Mouse (Mus musculus): Measurements from ENCODE around the gene Iqgap2. TPM values are rescaled to one million over a fixed set of nuclear protein-coding genes. Genes with fewer than 3 reads are reported as not detected.
A peak's percentile ranks its signal among the peaks of the same experiment; 100 is the strongest.

The Iqgap2 gene
- total RNA-seq, 2 experiments from 2014 or later = 149 to 229 TPM

DNA sequence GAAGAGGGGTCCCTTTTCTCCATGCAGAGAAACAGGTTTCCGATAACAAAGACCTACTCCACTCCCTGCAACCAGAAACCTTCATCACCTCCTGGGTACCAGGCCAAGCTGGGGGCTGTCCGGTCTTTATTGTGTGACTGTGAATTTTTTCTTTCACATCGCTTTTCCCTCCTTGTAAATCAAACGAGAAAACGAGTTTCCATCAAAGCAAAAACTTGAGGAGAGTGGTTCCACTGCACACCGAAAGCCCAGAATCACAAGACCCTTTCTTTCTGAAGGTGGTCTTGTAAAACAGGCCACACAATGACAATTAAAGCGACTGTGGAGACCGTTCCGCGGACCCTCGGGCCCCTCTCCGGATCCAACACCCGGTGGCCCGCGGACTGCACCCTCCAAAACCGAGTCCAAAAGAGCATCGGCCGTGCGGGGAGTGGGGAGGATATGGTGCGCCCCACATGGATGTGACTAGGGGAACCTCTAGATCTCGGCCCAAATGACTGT lies 274.0 kb downstream of the Iqgap2 start:
- peak in 1 of 2 experiments; percentile 27 for DNase-seq

DNA sequence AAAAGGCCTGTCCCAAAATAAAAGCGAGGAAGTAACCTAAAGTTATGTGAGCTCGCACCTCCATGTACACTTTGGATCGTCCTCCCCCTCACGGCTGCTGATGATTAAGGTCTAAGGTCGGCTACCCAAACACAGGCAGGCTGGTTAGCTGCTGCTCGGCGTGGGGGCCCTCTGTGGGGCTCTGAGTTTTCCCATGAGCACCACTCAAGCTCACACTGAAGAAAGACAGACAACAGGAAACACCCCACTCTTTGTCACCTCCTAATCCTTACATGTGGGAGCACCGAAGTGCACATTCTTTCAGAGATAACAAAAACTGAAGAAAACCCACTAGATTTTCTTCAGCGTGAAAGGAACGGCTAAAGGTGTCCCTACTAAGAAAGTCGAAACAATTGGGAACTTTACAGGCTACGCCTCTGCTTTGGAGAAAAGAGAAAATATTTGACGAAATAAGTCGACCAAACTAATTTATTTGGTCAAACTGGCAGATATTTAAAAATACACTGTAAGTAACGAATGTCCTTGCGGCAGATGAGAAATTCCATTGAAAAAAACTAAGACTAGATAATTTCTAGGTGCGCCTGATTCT lies 274.5 kb downstream of the Iqgap2 start:
- DNase-seq = peak in 1 of 2 experiments; percentile 33

DNA sequence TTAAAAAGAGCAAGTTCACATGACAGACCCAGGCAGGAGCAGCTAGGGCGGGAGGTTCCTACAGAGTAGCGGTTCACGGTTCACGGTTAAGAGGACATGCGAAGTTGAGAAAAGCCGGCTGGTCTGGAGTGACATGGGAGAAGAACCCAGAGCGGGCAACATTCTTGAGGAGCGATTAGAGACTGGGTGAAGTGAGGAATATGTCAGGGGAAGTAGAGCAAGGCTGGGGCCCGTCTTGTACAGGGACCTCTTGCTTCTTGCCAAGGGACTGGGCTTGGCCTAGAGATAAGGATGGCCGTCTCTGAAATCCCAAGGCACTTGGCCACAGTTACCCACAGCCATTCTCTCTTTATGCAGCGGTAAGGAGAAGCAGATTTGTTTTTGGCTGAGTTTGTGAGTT lies 275.2 kb downstream of the Iqgap2 start:
- no peak for DNase-seq

DNA sequence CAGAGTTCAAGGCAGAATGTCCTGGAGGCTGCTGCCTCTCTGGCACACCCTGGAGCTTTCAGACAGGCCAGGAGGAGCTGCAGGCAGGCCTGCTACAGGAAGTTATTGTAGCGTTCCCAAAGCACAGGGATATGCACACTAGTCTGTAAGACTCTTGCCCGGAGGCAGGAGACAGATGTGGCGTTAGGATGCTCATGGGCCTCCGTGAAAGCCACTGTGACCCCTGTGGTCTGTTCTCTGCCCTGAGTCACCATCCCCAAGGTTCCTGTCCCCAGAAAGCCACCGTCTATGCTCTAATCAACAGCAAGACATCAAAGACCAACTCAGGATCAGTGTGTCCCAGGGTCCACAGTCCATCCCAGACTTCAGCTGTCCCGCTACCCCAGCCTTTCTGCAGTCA lies 277.0 kb downstream of the Iqgap2 start:
- peak in 1 of 2 experiments; percentile 34 for DNase-seq

DNA sequence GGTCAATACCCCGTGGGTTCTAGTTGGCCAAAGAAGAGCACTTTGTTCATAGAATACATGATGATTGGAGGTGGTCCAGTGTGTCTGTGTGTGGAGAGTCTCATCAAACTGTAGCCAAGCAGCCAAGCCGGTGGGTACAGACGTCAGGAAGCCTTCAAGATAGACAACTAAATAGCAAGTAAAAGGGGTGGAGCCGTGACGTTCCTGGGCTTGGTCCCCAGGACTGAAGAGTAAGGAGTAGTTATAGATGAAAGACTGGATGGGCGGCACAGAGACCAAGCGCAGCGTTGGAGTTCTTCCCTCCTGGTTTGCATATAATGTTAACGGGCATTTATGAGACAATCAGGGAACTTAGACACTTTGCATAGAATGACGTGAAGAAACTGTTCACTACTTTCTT lies 279.5 kb downstream of the Iqgap2 start:
- no peak for DNase-seq

DNA sequence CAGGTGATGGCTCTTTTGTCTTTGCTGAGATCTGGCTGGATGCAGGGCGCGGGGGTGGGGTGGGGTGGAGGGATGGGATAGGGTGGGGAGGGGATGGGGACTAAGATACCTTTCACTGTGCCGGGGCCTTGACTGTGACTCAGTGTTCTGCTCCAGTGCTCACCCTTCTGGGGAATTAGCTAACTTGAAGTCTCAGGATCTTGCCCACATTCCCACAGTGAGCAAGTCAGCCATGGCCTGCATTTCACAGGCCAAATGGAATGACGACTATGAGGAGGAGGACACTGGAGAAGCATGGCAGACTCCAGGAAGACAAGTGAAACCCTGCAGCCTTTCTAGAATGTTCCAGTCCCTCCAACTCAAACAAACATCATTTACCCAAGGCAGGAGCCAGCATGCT lies 280.0 kb downstream of the Iqgap2 start:
- no peak for DNase-seq

DNA sequence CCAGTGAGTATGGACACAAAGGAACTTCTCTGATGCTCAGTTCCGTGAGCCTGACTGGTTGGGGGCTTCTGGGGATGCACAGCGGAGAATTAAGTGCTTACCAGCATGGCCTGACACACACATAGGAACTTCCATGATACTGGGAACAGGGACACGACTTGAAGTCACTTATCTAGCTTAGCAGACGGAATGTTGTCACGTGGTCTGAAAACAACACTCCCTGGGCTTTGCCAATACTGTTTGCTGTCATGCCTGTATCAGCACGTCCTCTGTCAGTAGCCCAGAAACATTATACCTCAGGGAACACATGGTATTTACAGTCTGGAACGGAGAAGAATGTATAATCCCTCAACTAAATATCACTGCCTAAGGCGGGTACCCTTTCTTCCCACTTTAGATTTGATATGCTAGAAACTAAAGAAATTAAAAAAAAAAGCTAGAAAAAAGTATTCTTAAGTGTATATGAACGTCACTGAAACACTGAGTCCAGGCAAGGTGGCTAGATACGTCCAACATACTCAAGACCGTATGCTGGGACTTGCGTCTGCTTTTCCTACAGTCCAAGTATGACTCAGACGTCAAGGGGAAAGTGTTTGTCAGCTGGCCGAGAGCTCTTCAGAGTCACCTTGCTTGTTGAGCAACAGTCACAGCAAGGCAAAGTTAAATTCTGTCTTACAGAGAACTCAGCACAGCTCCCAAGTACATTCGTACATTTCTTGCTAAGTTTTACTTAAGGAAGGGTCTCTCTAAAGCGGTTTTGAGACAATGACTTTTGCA lies 280.7 kb downstream of the Iqgap2 start:
- DNase-seq = peak; percentile 51 to 55

DNA sequence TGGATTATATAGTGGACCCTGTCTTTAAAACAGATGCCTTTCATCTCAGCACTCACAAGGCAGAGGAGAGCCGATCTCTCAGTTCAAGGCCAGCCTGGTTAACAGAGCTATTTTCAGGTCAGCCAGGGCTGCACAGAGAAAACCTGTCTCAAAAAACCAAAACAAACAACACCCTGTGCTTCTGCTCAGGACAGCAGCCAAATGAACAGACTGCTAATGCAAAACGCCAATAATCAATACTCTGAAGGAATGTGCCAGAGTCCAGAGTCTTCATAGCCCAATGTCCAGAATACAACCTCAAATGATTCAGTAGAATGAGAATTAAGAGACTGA lies 282.7 kb downstream of the Iqgap2 start:
- no peak for DNase-seq

DNA sequence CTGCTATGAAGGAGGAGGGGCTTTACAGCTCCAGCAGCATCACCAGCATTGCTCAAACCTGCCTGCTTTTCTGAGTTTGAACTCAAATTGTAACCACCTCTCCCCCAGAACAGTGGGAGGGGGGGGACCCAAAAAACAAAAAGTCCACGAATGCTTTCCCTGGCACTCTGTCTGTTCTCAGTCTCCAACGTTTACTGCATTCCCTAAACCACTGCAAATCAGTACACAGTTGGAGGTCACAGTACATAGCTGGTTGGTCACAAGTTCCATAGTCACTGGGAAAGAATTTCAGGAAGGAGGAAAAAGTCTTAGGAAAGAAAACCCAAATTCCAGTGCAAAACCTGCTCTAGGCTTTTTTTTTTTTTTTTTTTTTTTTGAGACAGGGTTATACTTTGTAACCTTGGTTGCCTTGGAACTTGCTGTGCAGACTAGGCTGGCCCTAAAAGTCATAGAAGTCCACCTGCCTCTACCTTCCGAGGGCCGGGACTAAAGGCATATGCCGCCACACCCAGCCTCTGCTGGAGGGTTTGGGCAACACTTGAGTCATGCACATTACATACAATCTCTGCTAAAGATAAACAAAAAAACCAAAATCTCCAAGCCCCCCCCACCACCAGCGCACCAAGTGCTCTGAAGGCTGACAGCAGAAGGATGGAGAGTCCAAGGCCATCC lies 283.2 kb downstream of the Iqgap2 start:
- no peak for DNase-seq

DNA sequence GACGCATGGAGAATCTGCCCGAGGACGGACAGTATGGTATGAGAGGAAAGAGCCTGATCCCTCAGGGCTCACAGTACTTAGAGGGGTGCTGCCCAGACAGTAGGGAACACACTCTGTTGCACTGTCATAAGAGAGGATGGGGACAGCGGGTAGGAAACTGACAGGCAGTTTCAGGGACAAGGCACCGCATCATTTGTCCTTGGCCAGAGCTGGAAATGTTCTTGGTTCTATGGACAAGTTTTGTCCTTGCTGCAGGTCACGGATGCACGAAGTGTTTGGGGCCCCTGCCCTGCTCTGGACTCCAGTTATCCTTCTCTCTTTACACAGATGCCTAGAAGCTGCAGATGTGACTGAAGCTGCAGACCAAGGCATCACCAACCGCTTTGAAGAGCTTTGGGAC lies 284.7 kb downstream of the Iqgap2 start:
- peak; percentile 56 to 58 for DNase-seq

DNA sequence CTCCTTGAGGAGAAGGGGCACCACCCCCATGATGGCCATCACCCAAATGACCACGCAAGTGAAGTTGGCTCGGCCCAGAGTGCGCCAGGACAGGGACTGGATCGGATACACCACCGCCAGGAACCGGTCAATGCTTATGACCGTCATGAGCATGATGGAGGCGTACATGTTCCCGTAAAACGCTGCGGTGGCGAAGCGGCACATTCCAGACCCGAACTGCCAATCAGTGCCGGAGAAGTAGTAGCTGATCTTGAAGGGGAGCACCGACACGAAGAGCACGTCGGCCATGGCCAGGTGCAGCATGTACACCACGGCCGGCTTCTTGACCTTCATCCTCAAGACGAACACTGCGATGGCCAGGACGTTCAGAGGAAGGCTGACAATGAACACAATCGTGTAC lies 287.4 kb downstream of the Iqgap2 start:
- DNase-seq = no peak

DNA sequence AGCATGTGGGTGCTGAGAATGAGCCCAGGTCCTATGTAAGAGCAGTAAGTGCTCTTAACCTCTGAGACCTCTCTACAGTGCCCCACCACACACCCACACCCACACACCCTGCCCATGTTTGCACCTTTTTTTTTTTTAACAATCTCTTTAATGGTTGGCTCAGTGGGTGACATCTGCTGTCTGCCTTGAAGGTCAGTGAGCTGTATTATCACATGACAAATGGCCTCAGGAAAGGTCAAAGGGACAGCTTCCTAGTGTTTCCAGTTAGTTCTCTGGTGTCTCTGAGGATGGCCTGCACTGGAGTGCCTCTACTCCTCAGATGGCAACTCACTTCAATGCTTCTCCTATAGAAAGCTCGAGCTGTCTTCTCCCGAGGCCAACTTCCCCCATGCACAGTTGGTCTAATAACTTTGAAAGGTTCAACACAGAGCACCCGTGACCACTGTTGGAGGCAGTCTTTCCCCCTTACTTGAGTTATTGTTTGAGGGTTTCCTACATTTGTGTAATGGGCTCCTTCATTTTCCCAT lies 291.8 kb downstream of the Iqgap2 start:
- no peak for DNase-seq

DNA sequence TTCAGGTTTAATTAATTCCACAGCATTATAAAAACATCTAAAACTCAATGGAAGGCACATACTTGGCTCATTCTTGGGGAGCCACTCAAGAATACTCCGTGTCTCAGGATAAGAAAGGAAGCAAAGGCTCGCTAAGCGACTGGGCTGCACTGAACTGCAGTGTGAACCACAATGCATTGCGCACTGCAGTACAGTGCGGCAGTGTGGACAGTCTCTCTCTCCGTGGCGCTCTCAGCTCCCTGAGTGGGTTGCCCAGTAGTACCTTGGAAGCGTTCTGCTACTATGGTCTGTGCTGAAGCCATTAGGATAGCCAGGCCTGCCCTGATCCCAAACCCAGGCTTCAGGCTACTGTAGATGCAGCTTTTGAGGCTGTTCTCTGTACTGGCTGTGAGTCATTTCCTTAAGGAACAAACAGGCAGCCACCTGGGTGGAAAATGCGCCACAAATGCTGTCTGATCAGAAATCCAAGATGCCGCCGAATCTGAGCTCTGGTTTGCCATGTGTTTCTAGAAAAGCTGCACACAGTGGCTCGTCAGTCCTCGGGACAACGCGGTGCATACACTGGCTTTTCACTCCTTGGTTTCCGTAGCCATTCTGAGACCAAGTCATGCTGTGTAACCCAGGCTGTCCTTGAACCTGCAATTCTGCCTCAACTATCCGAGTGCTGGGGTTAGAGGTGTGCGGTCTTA lies 293.3 kb downstream of the Iqgap2 start:
- no peak for DNase-seq

DNA sequence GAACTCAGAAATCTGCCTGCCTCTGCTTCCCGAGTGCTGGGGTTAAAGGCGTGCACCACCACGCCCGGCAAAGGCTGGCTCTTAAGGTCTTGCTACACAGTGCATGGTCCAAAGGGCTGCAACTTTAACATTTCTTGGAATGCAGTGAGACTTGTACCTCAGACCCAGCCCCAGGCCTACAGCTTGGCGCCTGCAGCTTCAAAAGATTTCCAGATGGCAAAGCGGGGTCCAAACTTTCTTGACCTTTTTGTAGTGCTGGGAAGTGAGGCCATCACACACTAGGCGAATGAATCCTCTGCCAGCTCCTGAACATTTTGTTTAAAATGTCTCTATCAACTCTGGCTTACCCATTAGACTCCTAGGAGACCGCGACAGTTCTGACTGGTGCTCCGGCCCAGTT lies 294.1 kb downstream of the Iqgap2 start:
- no peak for DNase-seq

DNA sequence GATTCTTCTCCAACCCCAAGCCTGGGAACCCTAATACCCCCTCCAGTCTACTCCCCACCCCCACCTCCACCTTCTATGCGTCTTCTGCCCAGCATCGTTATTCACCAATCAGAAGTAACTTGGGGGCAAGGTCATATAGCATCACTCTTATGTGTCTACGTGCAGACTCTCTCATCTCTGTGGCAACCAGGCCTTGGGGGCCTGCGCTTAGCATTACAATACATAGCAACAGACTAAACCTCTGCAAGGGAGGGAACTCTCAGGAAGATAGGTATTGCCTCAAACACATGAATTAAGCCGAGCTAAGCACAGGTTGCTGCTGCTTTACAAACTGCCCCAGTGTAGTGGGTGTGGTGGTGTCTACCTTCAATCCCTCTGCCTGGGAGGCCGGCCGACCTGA lies 295.0 kb downstream of the Iqgap2 start:
- DNase-seq = no peak

DNA sequence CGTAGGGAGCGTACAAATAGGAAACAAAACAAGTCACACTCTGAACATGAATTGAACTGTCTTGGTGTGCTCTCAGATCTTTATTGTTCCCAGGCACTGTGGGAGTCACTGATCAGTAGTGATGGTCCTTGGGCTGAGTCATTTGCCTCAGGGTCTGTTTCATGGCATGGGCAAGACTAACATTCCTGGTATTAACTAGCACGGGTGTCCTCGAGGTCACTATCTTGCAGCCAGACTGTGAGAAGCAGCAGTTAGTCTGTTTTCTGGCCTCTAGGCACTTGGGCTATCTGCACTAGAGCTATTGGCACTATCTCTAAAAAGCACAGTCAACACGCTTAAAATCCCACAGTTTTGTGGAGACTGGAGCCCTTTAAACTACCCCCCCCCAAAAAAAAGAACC lies 295.8 kb downstream of the Iqgap2 start:
- DNase-seq = peak; percentile 33 to 43

DNA sequence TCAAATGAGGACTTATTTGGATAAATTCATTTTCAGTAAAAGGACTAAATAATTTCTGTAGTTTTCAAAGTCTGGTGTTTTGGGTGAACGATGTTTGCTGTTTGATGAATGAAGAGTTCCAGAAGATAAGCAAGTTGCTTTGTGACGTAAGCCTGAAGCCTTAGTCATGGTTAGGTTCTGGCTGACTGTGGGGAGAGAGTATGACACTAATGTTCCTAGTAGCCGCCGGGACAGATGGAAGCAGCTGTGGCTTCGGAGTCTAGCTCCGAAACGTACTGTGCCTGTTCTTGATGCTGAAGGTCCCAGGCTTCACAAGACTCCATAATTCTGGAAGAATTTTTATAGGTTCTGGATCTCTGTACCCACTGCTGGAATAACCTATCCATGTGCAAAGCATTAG lies 296.3 kb downstream of the Iqgap2 start:
- DNase-seq = peak; percentile 48 to 51

DNA sequence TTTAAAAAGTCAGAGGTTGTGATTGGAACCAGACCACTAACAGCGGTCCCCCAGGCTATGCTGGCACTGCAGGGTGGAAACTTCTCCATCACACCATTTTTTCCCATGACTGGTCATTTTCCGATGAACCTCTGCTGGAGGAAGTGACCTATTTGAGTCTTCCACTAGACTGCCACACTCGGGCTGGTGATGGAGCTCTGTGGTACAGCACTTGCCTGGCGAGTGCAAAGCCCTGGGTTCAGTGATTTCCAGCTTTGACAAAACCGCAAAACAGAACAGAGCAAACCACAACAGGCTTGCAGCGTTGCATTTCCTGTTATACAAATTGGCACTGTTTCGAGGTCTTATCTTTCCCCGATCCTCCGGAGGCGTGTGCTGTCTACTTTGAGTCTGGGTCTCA lies 298.9 kb downstream of the Iqgap2 start:
- no peak for DNase-seq

DNA sequence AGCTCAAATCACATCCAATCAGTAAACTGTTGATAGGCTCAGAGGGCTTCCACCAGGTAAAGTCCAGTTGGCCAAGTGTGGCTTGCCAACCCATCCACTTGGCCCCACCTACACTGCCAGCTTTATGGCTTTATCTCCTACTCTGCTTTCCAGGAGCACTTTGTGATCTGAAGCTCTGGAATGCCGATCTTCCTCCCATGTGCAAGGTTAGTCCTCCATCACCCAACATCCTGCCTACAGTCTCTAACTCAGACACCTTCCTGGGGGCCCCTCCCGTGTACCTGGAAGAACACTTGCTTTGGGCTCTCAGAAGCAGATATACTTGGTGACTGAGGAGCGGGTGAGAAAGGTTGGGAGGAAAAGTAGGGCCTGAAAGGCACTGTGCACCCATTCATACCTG lies 300.1 kb downstream of the Iqgap2 start:
- DNase-seq = no peak

DNA sequence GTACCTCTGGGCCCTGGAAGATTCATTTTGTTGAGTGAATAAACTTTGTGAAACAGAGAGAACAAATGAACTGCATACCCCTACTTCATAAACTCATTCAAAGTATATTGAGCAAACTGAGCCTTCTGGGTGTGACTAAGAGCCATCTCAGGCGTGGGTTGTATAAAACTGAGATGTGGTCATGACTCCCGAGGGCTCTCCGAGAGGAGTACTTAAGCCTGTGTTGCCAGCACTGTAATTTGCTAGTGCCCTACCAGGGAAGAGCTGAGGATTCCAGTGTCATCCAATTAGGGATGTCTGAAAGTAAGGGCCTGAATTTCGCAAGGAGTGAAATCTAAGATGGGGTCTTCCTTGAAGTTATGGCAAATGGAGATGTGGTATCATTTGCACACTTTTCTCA lies 304.1 kb downstream of the Iqgap2 start:
- DNase-seq = no peak

DNA sequence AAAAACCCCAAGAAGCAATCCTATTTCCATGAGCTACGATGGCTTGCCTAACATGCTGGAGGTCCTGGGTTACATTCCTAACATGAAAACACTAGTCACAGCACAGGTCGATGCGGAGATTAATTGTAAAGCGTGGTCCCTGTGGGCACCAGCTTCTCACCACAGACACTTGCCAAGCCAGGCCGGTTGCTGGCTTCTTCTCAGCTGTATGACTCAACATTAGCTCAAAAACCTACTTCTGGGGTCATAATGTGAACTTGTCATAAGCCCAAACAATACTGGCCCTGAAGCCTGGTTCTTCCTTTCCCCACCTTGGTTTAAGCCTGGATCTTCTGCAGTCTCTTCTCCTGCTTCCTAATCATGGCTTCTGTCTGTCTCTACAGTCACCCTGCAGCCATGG lies 306.8 kb downstream of the Iqgap2 start:
- peak; percentile 17 to 25 for DNase-seq
